Mouse (Mus musculus): ENCODE measurements around the gene Mau2. TPM values are rescaled to one million over a fixed set of nuclear protein-coding genes. Genes with fewer than 3 reads are reported as not detected.

Gene Mau2
- 60.8 and 62.1 TPM in 2 replicates for polyA plus RNA-seq (2012; rRNA removed; ENCODE audit: low replicate concordance)

GRCm38 (mm10) chr8:70042583-70043455 lies at the start of gene Mau2, which contains the start of gene Sugp1:
Mau2 (minus strand) TSS chr8:70042734.
Sugp1 (plus strand) TSS chr8:70042813.

GRCm38 (mm10) chr8:70083285-70083684 lies 40.8 kb upstream of the Mau2 start, which contains the start of gene Hapln4:
Hapln4 (plus strand) TSS chr8:70083457.

GRCm38 (mm10) chr8:70072441-70073069 lies 30.0 kb upstream of the Mau2 start, which contains the start of gene Tm6sf2:
Tm6sf2 (plus strand) TSS chr8:70072924.

GRCm38 (mm10) chr8:69995776-69996588 lies 46.6 kb downstream of the Mau2 start, which contains the start of gene Gatad2a:
Gatad2a (minus strand) TSS chr8:69996384.

Other genes starting within 250 kb of the Mau2 start
- gene Gmip, start 234.1 kb downstream of the Mau2 start, polyA plus RNA-seq (2012; rRNA removed; ENCODE audit: low replicate concordance) = 61.4 and 67.2 TPM in 2 replicates
- gene Lpar2, start 220.3 kb downstream of the Mau2 start, polyA plus RNA-seq (2012; rRNA removed; ENCODE audit: low replicate concordance) = 2.3 and 2.5 TPM in 2 replicates
- gene Pbx4, start 210.2 kb downstream of the Mau2 start, polyA plus RNA-seq (2012; rRNA removed; ENCODE audit: low replicate concordance) = 8.2 and 13.8 TPM in 2 replicates
- gene Cilp2, start 155.0 kb downstream of the Mau2 start, polyA plus RNA-seq (2012; rRNA removed; ENCODE audit: low replicate concordance) = 0.12 and 0.19 TPM in 2 replicates
- 0.84 and 2.0 TPM in 2 replicates for gene Tssk6, start 140.6 kb downstream of the Mau2 start, polyA plus RNA-seq (2012; rRNA removed; ENCODE audit: low replicate concordance)
- 102 and 147 TPM in 2 replicates for gene Ndufa13, start 140.2 kb downstream of the Mau2 start, polyA plus RNA-seq (2012; rRNA removed; ENCODE audit: low replicate concordance)
- 1.9 and 2.1 TPM in 2 replicates for gene Yjefn3, start 140.0 kb downstream of the Mau2 start, polyA plus RNA-seq (2012; rRNA removed; ENCODE audit: low replicate concordance)
- gene Gatad2a, start 46.4 kb downstream of the Mau2 start, polyA plus RNA-seq (2012; rRNA removed; ENCODE audit: low replicate concordance) = 63.2 and 68.6 TPM in 2 replicates
- gene Sugp1, start 79 bp upstream of the Mau2 start, polyA plus RNA-seq (2012; rRNA removed; ENCODE audit: low replicate concordance) = 6.1 and 7.7 TPM in 2 replicates
- 766 and 1,530 TPM in 2 replicates for gene Tm6sf2, start 30.2 kb upstream of the Mau2 start, polyA plus RNA-seq (2012; rRNA removed; ENCODE audit: low replicate concordance)
- gene Hapln4, start 40.7 kb upstream of the Mau2 start, polyA plus RNA-seq (2012; rRNA removed; ENCODE audit: low replicate concordance) = 1.7 and 3.7 TPM in 2 replicates
- 0.07 and 0.09 TPM in 2 replicates for gene Ncan, start 78.1 kb upstream of the Mau2 start, polyA plus RNA-seq (2012; rRNA removed; ENCODE audit: low replicate concordance)
- gene Nr2c2ap, start 88.6 kb upstream of the Mau2 start, polyA plus RNA-seq (2012; rRNA removed; ENCODE audit: low replicate concordance) = 8.5 and 9.3 TPM in 2 replicates
- 32.6 and 33.8 TPM in 2 replicates for gene Rfxank, start 96.4 kb upstream of the Mau2 start, polyA plus RNA-seq (2012; rRNA removed; ENCODE audit: low replicate concordance)
- gene Borcs8, start 96.8 kb upstream of the Mau2 start, polyA plus RNA-seq (2012; rRNA removed; ENCODE audit: low replicate concordance) = 47.0 and 48.5 TPM in 2 replicates
- 1.1 and 2.9 TPM in 2 replicates for gene Mef2b, start 97.0 kb upstream of the Mau2 start, polyA plus RNA-seq (2012; rRNA removed; ENCODE audit: low replicate concordance)
- 107 and 159 TPM in 2 replicates for gene Tmem161a, start 129.6 kb upstream of the Mau2 start, polyA plus RNA-seq (2012; rRNA removed; ENCODE audit: low replicate concordance)
- 27.1 and 34.5 TPM in 2 replicates for gene Slc25a42, start 169.6 kb upstream of the Mau2 start, polyA plus RNA-seq (2012; rRNA removed; ENCODE audit: low replicate concordance)
- gene Sugp2, start 191.5 kb upstream of the Mau2 start, polyA plus RNA-seq (2012; rRNA removed; ENCODE audit: low replicate concordance) = 15.5 and 19.1 TPM in 2 replicates
- 15.2 and 16.2 TPM in 2 replicates for gene Armc6, start 191.7 kb upstream of the Mau2 start, polyA plus RNA-seq (2012; rRNA removed; ENCODE audit: low replicate concordance)
- gene Homer3, start 240.1 kb upstream of the Mau2 start, polyA plus RNA-seq (2012; rRNA removed; ENCODE audit: low replicate concordance) = 6.9 and 10.9 TPM in 2 replicates